Mouse (Mus musculus) splenic B cell, adult 2 months (primary cell): ENCODE measurements around the gene Mef2c.

Source experiments
- DNase-seq: peaks from one replicate; pipeline ENCODE4 v3.0.0-alpha.2; 2011; ENCODE audit warnings: low read depth, low spot score
- H3K27me3 ChIP-seq: 2 replicates; pipeline ENCODE4 v1.6.1; 2012; ENCODE audit warnings: mild to moderate bottlenecking, low read length, moderate library complexity, mixed read lengths; ENCODE audit not compliant: control insufficient read depth, poor library complexity, insufficient read depth, severe bottlenecking
- H3K36me3 ChIP-seq: 2 replicates; pipeline ENCODE4 v1.6.1; 2012; ENCODE audit warnings: mild to moderate bottlenecking, low read length, moderate library complexity, mixed read lengths; ENCODE audit not compliant: control insufficient read depth, poor library complexity, insufficient read depth, severe bottlenecking

The Mef2c gene

DNA sequence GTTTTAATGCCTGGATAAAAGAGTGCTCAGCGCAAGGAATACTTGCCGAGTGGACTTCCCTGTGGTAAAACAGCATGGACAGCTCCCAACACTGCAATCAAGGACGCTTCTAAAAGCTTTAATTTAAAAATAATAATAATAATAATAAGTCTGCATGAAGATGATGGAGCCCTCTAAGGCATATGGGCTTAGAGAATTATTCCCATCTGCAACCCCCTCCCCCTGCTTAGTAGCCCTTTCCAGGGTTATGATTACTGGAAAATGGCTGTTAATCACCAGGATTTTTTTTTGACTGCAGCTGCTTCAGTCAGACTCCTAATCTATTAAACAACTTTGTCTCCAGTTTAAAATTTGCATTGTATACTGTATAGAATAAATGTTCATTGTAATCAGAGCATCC lies 32.5 kb downstream of the Mef2c start:
- no peaks in the 10 kb centered on the region for H3K27me3 ChIP-seq
- DNase-seq: no peak

DNA sequence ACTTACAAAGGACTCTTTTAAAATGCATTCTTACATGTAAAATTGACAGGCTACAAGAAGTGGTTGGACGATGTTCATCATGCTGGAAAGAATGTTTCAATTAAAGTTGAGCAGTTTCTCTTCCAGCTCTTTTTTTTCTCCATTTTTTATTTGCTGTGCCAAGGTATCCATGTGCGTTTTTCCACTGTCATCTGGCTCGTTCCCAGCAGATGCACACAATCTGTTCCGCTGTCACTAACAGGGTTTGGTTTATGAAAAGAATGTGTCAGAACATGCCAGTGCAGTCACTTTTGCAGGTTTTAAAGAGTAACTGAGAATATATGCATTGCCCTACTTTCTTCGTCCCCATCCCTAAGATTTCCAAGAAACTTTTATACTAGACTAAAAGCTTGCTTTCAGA lies 33.3 kb downstream of the Mef2c start:
- no peaks in the 10 kb centered on the region for H3K27me3 ChIP-seq
- no peaks in the 10 kb centered on the region for H3K36me3 ChIP-seq
- DNase-seq: no peak

More for the DNA sequence above, 32.5 kb downstream of the Mef2c start:
- H3K36me3 ChIP-seq: no peaks in the 10 kb centered on the region

DNA sequence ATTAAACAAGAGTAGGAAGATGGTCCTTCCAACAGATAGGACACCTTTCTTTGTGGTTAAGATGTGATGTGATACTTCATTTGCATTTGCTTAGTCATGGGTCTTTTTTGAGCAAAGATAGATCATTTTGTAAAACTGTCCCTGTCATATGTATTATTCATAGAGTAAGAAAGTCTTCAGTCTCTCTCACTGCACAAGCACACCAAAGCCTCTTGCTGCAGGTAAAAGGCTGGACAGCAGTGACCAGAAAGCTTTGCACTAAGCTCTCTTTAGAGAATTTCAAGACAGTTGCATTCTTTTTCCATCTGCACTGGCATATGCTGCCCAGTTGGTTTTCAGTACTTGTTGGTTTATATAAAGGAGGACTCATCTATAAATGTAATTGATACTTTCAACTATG lies 36.1 kb downstream of the Mef2c start:
- Histone ChIP-seq H3K36me3 (no peaks in the 10 kb centered on the region), H3K27me3 (no peaks in the 10 kb centered on the region)
- DNase-seq: no peak

DNA sequence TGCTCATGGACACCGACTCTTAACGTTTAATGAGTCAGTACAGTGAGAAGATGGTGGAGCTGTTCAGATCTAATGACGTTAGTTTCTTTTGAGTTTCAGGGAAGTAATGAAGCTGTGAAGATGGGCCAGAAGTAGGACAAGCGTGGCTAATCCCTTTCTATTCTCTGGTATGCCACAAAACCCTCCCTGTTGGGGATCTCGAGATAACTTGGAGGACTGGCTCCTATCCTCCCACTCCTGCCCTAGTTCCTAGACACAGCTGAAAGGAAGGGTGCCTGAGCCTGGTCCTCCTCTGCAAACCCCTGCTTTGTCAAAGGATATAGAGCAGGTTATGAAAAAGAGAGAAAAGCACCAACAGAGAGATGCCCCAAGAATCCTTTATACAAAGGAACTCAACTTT lies 38.8 kb downstream of the Mef2c start:
- no peak for DNase-seq
- Histone ChIP-seq H3K27me3 (no peaks in the 10 kb centered on the region), H3K36me3 (no peaks in the 10 kb centered on the region)

DNA sequence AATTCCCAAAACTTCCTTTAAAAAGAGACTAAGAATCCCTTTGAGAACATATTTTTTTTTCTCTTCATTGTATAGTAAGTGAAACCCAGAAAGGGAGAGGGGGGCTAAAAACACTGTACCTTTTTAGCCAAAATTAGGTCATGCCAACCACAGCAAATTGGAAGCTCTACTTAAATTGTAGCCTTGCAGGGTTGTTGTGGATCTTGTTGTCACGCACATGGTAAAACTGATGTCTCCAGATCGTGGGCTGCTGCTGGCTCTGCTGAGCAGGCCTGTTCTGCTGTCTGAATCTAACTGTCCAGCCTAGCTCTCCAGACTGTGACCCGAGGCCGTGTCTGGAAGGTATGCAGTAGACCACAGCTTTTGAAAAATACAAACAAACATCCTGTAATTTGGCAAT lies 40.9 kb downstream of the Mef2c start:
- Histone ChIP-seq H3K36me3 (no peaks in the 10 kb centered on the region), H3K27me3 (no peaks in the 10 kb centered on the region)
- DNase-seq: no peak

DNA sequence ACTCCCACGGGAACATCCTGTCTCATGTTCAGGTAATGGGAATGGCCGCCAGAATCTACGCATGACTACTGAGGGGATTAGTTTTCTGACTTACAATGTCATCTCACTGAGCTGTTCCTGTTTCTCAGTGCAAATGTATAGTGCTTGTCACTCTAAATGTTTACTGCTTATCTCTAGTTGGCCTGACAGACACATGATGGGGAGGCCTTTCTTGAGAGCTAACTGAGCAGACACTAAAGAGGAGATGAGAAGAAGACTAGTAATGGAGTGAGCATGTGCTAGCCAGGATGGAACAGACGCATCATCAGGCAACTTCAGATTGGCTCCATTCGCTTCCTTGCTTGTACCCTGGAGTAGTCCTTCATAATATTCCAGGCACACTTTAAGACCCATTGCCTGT lies 43.0 kb downstream of the Mef2c start:
- DNase-seq: no peak
- H3K36me3 ChIP-seq: no peaks in the 10 kb centered on the region
- no peaks in the 10 kb centered on the region for H3K27me3 ChIP-seq

DNA sequence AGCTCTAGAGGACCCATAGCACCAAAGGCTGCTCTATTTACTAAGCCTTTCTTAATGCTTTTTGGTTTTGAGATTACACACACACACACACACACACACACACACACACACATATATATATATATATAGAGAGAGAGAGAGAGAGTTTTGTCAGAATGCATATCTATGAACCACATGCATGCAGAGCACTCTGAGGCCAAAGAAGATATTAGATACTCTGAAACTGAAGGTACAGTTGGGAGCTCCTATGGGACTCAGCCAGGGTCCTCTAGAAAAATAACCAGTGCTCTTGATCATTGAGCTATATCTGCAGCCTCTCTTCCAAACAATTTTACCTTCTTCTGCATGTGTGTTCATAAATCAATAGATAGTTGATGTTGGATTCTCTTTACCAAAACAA lies 47.4 kb downstream of the Mef2c start:
- Histone ChIP-seq H3K36me3 (peaks cover 5% of the 10 kb centered on the region; the same call in 1 of the 2 replicates), H3K27me3 (no peaks in the 10 kb centered on the region)
- no peak for DNase-seq

DNA sequence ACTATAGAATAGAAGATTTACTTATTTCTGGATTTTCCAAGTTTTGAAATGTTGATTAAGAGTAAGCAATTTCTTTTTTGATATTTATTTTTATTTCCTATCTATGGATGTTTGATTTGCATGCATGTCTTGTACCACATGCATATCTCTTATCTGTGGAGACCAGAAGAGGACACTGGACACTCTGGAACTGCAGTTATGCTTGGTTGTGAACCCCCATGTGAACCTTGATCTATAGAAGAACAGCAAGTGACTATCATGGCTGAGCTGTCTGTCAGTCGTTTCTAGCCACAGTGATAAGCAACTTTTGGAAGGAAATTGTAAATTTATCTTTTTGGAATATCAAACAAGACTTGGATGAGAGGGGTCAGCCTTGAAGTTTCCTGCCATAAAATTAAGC lies 48.2 kb downstream of the Mef2c start:
- no peak for DNase-seq
- H3K27me3 ChIP-seq: no peaks in the 10 kb centered on the region
- peaks cover 5% of the 10 kb centered on the region; the same call in 1 of the 2 replicates for H3K36me3 ChIP-seq

DNA sequence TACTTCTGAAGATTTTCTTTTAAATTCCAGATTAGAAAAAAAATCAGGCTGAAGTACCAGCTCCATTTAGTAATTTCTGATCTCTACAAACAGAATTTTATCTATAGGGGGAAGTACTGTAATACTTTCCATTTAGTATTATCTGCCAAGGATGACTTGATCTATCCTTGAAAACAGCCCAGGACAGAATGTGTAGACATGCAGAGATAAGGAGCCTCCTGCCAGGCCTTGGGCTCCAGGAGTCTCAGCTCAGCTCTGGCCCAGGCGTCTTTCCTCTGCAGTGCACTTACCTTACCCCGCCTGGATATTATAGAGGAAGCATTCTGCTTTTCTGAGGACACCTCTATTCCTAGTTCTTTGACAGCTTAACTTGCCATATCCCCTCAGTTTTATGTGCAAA lies 59.4 kb downstream of the Mef2c start:
- H3K27me3 ChIP-seq: no peaks in the 10 kb centered on the region

DNA sequence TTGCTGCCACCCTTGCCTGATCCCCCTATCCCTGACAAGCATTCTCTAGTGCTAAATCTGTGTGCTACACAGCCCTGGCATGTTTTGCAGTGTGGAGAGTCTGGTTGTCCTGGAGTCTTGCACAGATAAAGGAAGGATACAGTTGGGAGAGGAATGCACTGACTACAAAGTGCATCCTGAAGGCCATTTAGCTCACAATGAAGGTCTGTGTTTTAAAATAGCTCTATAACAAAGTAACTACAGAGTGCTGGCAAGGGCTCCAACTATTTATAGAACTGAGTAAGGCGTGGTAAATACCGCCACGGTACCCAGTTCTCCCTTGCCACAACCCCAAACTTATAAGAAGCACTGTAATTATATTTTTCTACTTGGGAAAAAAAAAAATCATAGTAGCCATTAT lies 61.9 kb downstream of the Mef2c start:
- Histone ChIP-seq H3K27me3 (no peaks in the 10 kb centered on the region), H3K36me3 (peaks cover 3% of the 10 kb centered on the region; the same call in 1 of the 2 replicates)
- DNase-seq: peak; percentile 51

More for the DNA sequence above, 59.4 kb downstream of the Mef2c start:
- no peak for DNase-seq
- H3K36me3 ChIP-seq: peaks cover 1% of the 10 kb centered on the region; the same call in 1 of the 2 replicates

DNA sequence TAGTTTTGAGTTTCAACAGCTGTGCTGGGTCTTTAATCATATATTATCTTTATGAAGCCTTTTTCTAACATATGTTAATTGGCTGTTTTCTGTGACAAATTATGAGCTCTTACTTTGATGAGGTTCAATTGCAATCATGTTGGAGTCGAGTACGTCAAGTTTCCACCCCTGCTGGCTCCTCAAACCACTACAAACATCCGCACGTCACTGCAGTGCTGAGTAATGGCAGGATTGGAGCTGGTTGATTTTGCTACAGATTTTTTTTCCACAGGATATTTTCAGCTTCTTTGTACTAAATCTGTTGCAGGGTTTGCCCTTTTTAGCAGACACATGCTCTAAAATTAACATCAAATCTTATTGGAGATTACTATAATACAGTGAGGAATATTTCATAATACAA lies 62.3 kb downstream of the Mef2c start:
- peak; percentile 79 for DNase-seq
- peaks cover 3% of the 10 kb centered on the region; the same call in 1 of the 2 replicates for H3K36me3 ChIP-seq
- H3K27me3 ChIP-seq: no peaks in the 10 kb centered on the region

DNA sequence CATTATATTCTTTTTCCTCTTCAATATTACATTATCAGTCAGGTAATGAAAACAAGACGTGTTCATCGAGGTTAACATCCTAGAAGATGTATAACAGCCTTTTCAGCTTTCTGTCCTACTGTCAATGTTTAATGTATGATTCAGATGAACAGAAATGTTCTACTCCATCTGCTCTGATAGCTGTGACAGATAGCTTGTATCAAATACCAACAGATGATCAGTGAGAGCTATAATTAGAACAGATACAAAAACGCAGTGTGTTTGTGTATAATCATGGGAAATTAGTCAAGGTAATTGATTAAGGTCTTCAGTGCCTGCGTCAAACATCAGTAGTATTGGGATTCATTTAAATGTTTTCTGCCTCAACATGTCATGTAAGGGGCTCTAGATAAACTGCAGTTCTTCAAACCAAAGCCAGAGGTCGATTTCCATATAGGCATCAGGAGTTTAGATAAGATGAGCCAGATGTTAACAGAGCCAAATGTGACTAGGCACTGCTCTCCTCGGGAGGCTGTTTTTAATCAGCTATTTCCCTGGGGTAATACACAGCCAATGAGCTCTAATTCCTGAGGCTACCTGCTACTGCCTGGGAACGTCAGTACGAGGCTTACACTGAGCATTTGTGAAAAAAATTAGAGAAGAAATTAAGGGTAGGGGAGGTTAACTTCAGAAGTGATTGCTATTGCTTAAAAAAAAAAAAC lies 63.1 kb downstream of the Mef2c start:
- no peak for DNase-seq
- peaks cover 3% of the 10 kb centered on the region; the same call in 1 of the 2 replicates for H3K36me3 ChIP-seq

DNA sequence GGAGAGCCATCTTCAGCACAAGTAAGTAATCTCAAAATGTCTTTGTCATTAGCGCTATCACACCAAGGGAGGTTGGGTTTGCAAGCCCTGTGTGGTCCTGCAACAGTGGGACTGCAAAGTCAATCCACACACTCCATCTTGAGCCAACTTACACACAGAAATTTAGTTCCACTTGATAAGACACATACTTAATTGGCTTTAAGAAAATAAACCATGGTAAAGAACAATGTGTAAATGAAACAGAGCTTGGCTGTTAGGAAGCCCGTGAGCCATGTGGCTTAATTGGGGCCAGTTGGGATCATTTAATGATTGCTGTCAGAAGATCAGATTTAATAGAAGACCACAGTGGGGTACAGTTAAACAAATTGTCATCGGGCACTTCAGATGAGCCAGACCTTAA lies 63.8 kb downstream of the Mef2c start:
- no peak for DNase-seq
- H3K27me3 ChIP-seq: no peaks in the 10 kb centered on the region

More for the DNA sequence above, 63.1 kb downstream of the Mef2c start:
- no peaks in the 10 kb centered on the region for H3K27me3 ChIP-seq

DNA sequence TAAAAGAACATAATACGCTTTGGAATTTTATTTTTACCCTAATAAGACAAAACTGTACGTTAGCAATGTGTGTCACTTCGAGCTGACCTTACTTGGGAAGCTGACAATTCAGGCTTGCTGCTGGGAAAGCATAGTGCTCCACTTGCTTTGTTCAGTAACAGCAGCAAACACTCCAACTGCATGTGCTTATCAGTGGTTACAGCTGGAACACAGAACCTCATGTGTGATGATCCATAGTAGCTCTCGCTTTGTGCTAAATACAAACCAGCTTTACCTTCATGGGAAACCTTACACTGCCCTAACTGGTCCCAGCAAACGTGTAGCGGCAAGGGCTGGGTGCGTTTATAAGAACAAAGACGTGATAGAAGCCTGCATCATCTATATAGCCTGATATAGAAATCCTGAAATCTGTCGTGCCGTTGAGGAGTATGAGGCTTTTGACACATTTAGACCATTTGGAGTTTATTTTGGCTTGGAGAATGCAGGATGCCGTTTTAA lies 65.0 kb downstream of the Mef2c start:
- no peaks in the 10 kb centered on the region for H3K27me3 ChIP-seq
- H3K36me3 ChIP-seq: peaks cover 3% of the 10 kb centered on the region; the same call in 1 of the 2 replicates

More for the DNA sequence above, 63.8 kb downstream of the Mef2c start:
- H3K36me3 ChIP-seq: peaks cover 3% of the 10 kb centered on the region; the same call in 1 of the 2 replicates

DNA sequence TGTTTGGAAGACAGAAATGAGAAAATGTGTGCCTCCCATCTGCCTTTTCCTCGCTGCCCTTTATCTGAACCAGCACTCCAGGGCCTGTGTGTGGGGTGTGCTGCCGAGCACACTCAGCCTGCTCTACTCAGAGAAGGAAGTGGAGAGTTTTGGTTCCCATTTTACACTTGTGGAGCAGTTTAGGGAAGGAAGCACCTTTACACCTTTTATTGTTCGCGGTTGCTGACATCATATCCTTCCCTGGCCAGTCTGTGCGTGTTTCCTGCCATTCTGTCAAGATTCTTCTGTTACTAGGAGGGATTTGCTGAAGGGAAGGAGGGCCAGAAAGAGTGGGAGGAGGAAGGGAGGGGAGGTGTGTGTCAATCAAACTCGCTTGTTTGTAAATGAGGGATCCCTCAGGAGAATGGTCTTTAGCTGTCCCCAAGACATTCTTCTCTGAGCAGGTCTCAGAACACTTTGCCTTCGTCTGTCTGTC lies 68.2 kb downstream of the Mef2c start:
- peak; percentile 97 for DNase-seq
- H3K27me3 ChIP-seq: no peaks in the 10 kb centered on the region

More for the DNA sequence above, 65.0 kb downstream of the Mef2c start:
- DNase-seq: no peak

More for the DNA sequence above, 68.2 kb downstream of the Mef2c start:
- peaks cover 7% of the 10 kb centered on the region; the same call in 1 of the 2 replicates for H3K36me3 ChIP-seq
